Mouse (Mus musculus) limb, embryonic 13.5 days (tissue): ENCODE results near the gene Tln1. TPM values are rescaled to one million over a fixed set of nuclear protein-coding genes. Genes with fewer than 3 reads are reported as not detected.

ENCODE experiments used
- polyA plus RNA-seq: library from polyadenylated mRNA; unstranded; fragments of >200 nt; fragmentation: Nextera tagmentation; extraction: Ambion mirVana; gene quantifications from 2 replicates; pipeline ENCODE4 v1.2.1, GENCODE M21; 2015

Gene Tln1
- polyA plus RNA-seq, 1 experiment from 2014 or later, result 60.4 TPM

Other genes with a start within 250 kb of the Tln1 start
- 13.1 and 14.7 TPM in 2 replicates for gene Rusc2, start 180.7 kb downstream of the Tln1 start, polyA plus RNA-seq
- not detected in 2 replicates for gene Fam166b, start 133.6 kb downstream of the Tln1 start, polyA plus RNA-seq
- 7.7 and 10.3 TPM in 2 replicates for gene Tesk1, start 120.8 kb downstream of the Tln1 start, polyA plus RNA-seq
- 3.0 and 4.2 TPM in 2 replicates for gene Cd72, start 108.1 kb downstream of the Tln1 start, polyA plus RNA-seq
- not detected in 2 replicates for gene Sit1, start 79.0 kb downstream of the Tln1 start, polyA plus RNA-seq
- 71.6 and 74.3 TPM in 2 replicates for gene Ccdc107, start 69.8 kb downstream of the Tln1 start, polyA plus RNA-seq
- gene Arhgef39, start 63.0 kb downstream of the Tln1 start, polyA plus RNA-seq, result 43.8 and 47.3 TPM in 2 replicates
- gene Car9, start 55.7 kb downstream of the Tln1 start, polyA plus RNA-seq, result 2.3 and 3.3 TPM in 2 replicates
- gene Tpm2, start 38.9 kb downstream of the Tln1 start, polyA plus RNA-seq, result 370 and 372 TPM in 2 replicates
- gene Creb3, start 359 bp downstream of the Tln1 start, polyA plus RNA-seq, result 58.7 and 60.0 TPM in 2 replicates
- gene Rgp1, start 16.0 kb upstream of the Tln1 start, polyA plus RNA-seq, result 35.0 and 38.5 TPM in 2 replicates
- gene Gba2, start 16.2 kb upstream of the Tln1 start, polyA plus RNA-seq, result 26.9 and 27.0 TPM in 2 replicates
- gene Msmp, start 21.8 kb upstream of the Tln1 start, polyA plus RNA-seq, result 1.4 and 2.2 TPM in 2 replicates
- 18.7 and 20.2 TPM in 2 replicates for gene Npr2, start 69.2 kb upstream of the Tln1 start, polyA plus RNA-seq
- 0.84 and 1.00 TPM in 2 replicates for gene Spag8, start 90.9 kb upstream of the Tln1 start, polyA plus RNA-seq
- 78.3 and 90.2 TPM in 2 replicates for gene Hint2, start 93.8 kb upstream of the Tln1 start, polyA plus RNA-seq
- gene Tmem8b, start 106.3 kb upstream of the Tln1 start, polyA plus RNA-seq, result 7.8 and 8.2 TPM in 2 replicates
- 2.5 and 2.6 TPM in 2 replicates for gene Fam221b, start 106.5 kb upstream of the Tln1 start, polyA plus RNA-seq
- gene Olfr70, start 138.1 kb upstream of the Tln1 start, polyA plus RNA-seq, result not detected in 2 replicates
- gene Olfr71, start 147.6 kb upstream of the Tln1 start, polyA plus RNA-seq, result not detected in 2 replicates
- 1.7 and 2.3 TPM in 2 replicates for gene Hrct1, start 164.5 kb upstream of the Tln1 start, polyA plus RNA-seq
- 0.33 and 0.63 TPM in 2 replicates for gene Spaar, start 167.3 kb upstream of the Tln1 start, polyA plus RNA-seq
- not detected in 2 replicates for gene Olfr159, start 208.3 kb upstream of the Tln1 start, polyA plus RNA-seq